Mouse (Mus musculus) hindbrain, postnatal 0 days (tissue): Measurements from ENCODE around the gene Prr5l. TPM values are rescaled to one million over a fixed set of nuclear protein-coding genes. Genes with fewer than 3 reads are reported as not detected.

Source experiments
- ATAC-seq: fragments of 200-750 bp; cut with Nextera tagmentation; 2 replicates; pipeline ENCODE4 v1.8.0; 2017; ENCODE audit warnings: mild to moderate bottlenecking, moderate TSS enrichment, moderate library complexity
- DNase-seq: peaks from one replicate; pipeline ENCODE4 v3.0.0-alpha.2; 2015; ENCODE audit warnings: low spot score
- H3K27ac ChIP-seq: fragments of 300-500 bp; sonication (generic); 2 replicates; pipeline ENCODE4 v1.5.1; 2014; ENCODE audit warnings: mild to moderate bottlenecking
- H3K27me3 ChIP-seq: fragments of 300-500 bp; sonication (generic); 2 replicates; pipeline ENCODE4 v1.6.1; 2014; ENCODE audit warnings: low read length, mixed read lengths; ENCODE audit not compliant: insufficient read depth
- H3K36me3 ChIP-seq: fragments of 300-500 bp; sonication (generic); 2 replicates; pipeline ENCODE4 v1.6.1; 2014; ENCODE audit warnings: low read length, mixed read lengths; ENCODE audit not compliant: insufficient read depth
- H3K4me1 ChIP-seq: fragments of 300-500 bp; sonication (generic); 2 replicates; pipeline ENCODE4 v1.6.1; 2014; ENCODE audit warnings: antibody characterized with exemption, low read length, mixed read lengths; ENCODE audit not compliant: insufficient read depth
- H3K4me2 ChIP-seq: fragments of 300-500 bp; sonication (generic); 2 replicates; pipeline ENCODE4 v1.6.1; 2014; ENCODE audit warnings: low read depth, mild to moderate bottlenecking, low read length, moderate library complexity, mixed read lengths
- H3K4me3 ChIP-seq: fragments of 300-500 bp; sonication (generic); 2 replicates; pipeline ENCODE4 v1.5.1; 2014; ENCODE audit warnings: low read length
- H3K9ac ChIP-seq: fragments of 300-500 bp; sonication (generic); replicated peaks from 2 replicates; pipeline ENCODE4 v1.6.1; 2014; ENCODE audit warnings: mild to moderate bottlenecking, low read length, moderate library complexity, mixed read lengths
- H3K9me3 ChIP-seq: fragments of 300-500 bp; sonication (generic); 2 replicates; pipeline ENCODE4 v1.6.1; 2016; ENCODE audit warnings: low read length, mixed read lengths
- CTCF ChIP-seq: IDR thresholded peaks from 2 replicates; pipeline ENCODE4 v1.5.1; 2016; ENCODE audit warnings: antibody characterized with exemption, control low read depth, low read depth
- WGBS: fragments of 180-500 bp; shearing (Covaris S2); extraction: QIAGEN DNeasy Blood & Tissue Kit; methylation state at CpG from one replicate; pipeline ENCODE4 v1.1.7; 2014; 5-methylcytosine and 5-hydroxymethylcytosine counted together
- polyA plus RNA-seq: library from polyadenylated mRNA; unstranded; fragments of >200 nt; fragmentation: Nextera tagmentation; extraction: Ambion mirVana; gene quantifications from 2 replicates; pipeline ENCODE4 v1.2.1, GENCODE M21; 2015
- total RNA-seq: library from RNA; depleted of rRNA; stranded (reverse); fragments of >200 nt; gene quantifications from 2 replicates; pipeline ENCODE4 v1.2.3, GENCODE M21; 2014

The Prr5l gene
- total and polyA plus RNA-seq, 2 experiments from 2014 or later = 3.6 to 8.0 TPM

- no peak for TF ChIP-seq CTCF
- Histone ChIP-seq H3K4me3 (no peak overlapping the region), H3K9me3 (no peaks in the 10 kb centered on the region), H3K27ac (no peak overlapping the region), H3K9ac (no peak overlapping the region), H3K4me2 (no peak overlapping the region), H3K36me3 (no peaks in the 10 kb centered on the region), H3K4me1 (no peaks in the 10 kb centered on the region), H3K27me3 (no peaks in the 10 kb centered on the region)
- ATAC-seq = no peak
- no peak for DNase-seq
- 92% methylated on average over 1 of the region's 1 CpGs for WGBS
Observed at GRCm38 (mm10) chr2:101757806-101758205, 125.0 kb downstream of the Prr5l start.

GRCm38 (mm10) chr2:101756069-101756753 is 126.6 kb downstream of the Prr5l start:
- no peak overlapping the region for H3K9ac ChIP-seq
- DNase-seq (no peak), ATAC-seq (no peak)
- H3K4me2 ChIP-seq = no peak overlapping the region
- H3K27ac ChIP-seq = no peak overlapping the region
- WGBS = 28% methylated on average over 7 of the region's 7 CpGs
- no peak for TF ChIP-seq CTCF
- no peaks in the 10 kb centered on the region for H3K36me3 ChIP-seq
- no peaks in the 10 kb centered on the region for H3K9me3 ChIP-seq
- no peak overlapping the region for H3K4me3 ChIP-seq
- no peaks in the 10 kb centered on the region for H3K4me1 ChIP-seq
- no peaks in the 10 kb centered on the region for H3K27me3 ChIP-seq

GRCm38 (mm10) chr2:101754939-101755555 is 127.8 kb downstream of the Prr5l start:
- 5% methylated on average over 11 of the region's 11 CpGs for WGBS

GRCm38 (mm10) chr2:101754428-101754827 is 128.4 kb downstream of the Prr5l start:
- Histone ChIP-seq H3K4me2 (no peak overlapping the region), H3K9ac (no peak overlapping the region), H3K9me3 (no peaks in the 10 kb centered on the region), H3K4me1 (no peaks in the 10 kb centered on the region), H3K27me3 (no peaks in the 10 kb centered on the region), H3K4me3 (no peak overlapping the region), H3K36me3 (no peaks in the 10 kb centered on the region), H3K27ac (no peak overlapping the region)
- DNase-seq = no peak
- no peak for ATAC-seq
- 42% methylated on average over 4 of the region's 4 CpGs for WGBS
- TF ChIP-seq CTCF = no peak

More at GRCm38 (mm10) chr2:101754939-101755555, 127.8 kb downstream of the Prr5l start:
- DNase-seq (no peak), ATAC-seq (no peak)
- no peak for TF ChIP-seq CTCF
- Histone ChIP-seq H3K27ac (no peak overlapping the region), H3K9ac (no peak overlapping the region), H3K9me3 (no peaks in the 10 kb centered on the region), H3K27me3 (no peaks in the 10 kb centered on the region), H3K4me1 (no peaks in the 10 kb centered on the region), H3K4me2 (peak overlapping the region; percentile 39), H3K4me3 (0 out of 2 replicates have a peak overlapping the region, but pooled peaks have one; percentile 3), H3K36me3 (no peaks in the 10 kb centered on the region)

- no peak overlapping the region for H3K4me3 ChIP-seq
- no peaks in the 10 kb centered on the region for H3K9me3 ChIP-seq
- no peak overlapping the region for H3K4me2 ChIP-seq
- ATAC-seq (no peak), DNase-seq (no peak)
- no peaks in the 10 kb centered on the region for H3K4me1 ChIP-seq
- H3K36me3 ChIP-seq = no peaks in the 10 kb centered on the region
- no peak for TF ChIP-seq CTCF
- no peak overlapping the region for H3K27ac ChIP-seq
- H3K9ac ChIP-seq = no peak overlapping the region
- H3K27me3 ChIP-seq = no peaks in the 10 kb centered on the region
- 88% methylated on average over 6 of the region's 6 CpGs for WGBS
Observed at GRCm38 (mm10) chr2:101752979-101753378, 129.8 kb downstream of the Prr5l start.

GRCm38 (mm10) chr2:101752402-101752801 is 130.4 kb downstream of the Prr5l start:
- ATAC-seq (no peak), DNase-seq (no peak)
- Histone ChIP-seq H3K9ac (no peak overlapping the region), H3K4me1 (no peaks in the 10 kb centered on the region), H3K9me3 (no peaks in the 10 kb centered on the region), H3K36me3 (no peaks in the 10 kb centered on the region), H3K4me2 (no peak overlapping the region), H3K27me3 (no peaks in the 10 kb centered on the region), H3K4me3 (no peak overlapping the region), H3K27ac (no peak overlapping the region)
- no peak for TF ChIP-seq CTCF
- WGBS = 72% methylated on average over 7 of the region's 7 CpGs
